Mouse (Mus musculus): ENCODE measurements at regions not wholly inside any gene's neighbourhood (a gene's known extent, or its start where the extent isn't known, plus 50 kb on each side); places are given as distances from the start of the nearest gene placed in this dataset.

- TF ChIP-seq POLR2A (IDR thresholded peaks at IDR 0.05; ENCODE audit: insufficient read length, low read depth) (no peak), MYOD1 (IDR thresholded peaks at IDR 0.05; ENCODE audit: control insufficient read depth in 1 of 3, insufficient read length in 2 of 3, low read depth in 2 of 3) (no peak), TCF3 (IDR thresholded peaks at IDR 0.05; ENCODE audit: insufficient read length, low read depth) (no peak), USF1 (IDR thresholded peaks at IDR 0.05; ENCODE audit: low read depth) (no peak)
Observed at GRCm38 (mm10) chr12:9154491-9154890, 124.7 kb downstream of the Ttc32 start.
